Mouse (Mus musculus): Measurements from ENCODE around the gene Grid1. TPM values are rescaled to one million over a fixed set of nuclear protein-coding genes. Genes with fewer than 3 reads are reported as not detected.
A peak's percentile ranks its signal among the peaks of the same experiment; 100 is the strongest.

Grid1 gene
- polyA plus RNA-seq (2016; fragmentation: Nextera tagmentation; extraction: Ambion mirVana), result 0.10 and 0.42 TPM in 2 replicates

- peak within 1 kb of the TSS; percentile 82 for H3K27ac ChIP-seq
- H3K9me3 ChIP-seq, result no peaks in the 10 kb centered on the region
- WGBS, result under 1% methylated on average over 96 of the region's 96 CpGs
- peaks cover 94% of the 10 kb centered on the region for H3K27me3 ChIP-seq (ENCODE audit: insufficient read depth, poor library complexity, severe bottlenecking)
- peaks cover 37% of the 10 kb centered on the region for H3K4me1 ChIP-seq (replicated peaks)
- peak within 1 kb of the TSS; percentile 70 for H3K4me3 ChIP-seq
- peak; percentile 55 for DNase-seq (ENCODE audit: low spot score)
- H3K36me3 ChIP-seq, result no peaks in the 10 kb centered on the region
These were observed at the start of gene Grid1 for GRCm38 (mm10) chr14:34819919-34820652. Grid1 (plus strand) TSS chr14:34820108.

GRCm38 (mm10) chr14:34770467-34770866 lies 49.4 kb upstream of the Grid1 start:
- WGBS, result 82% methylated on average over 6 of the region's 6 CpGs
- no peaks in the 10 kb centered on the region for H3K36me3 ChIP-seq
- H3K27ac ChIP-seq, result no peak overlapping the region

GRCm38 (mm10) chr14:34771601-34772000 lies 48.3 kb upstream of the Grid1 start:
- Histone ChIP-seq H3K36me3 (no peaks in the 10 kb centered on the region), H3K4me3 (no peak overlapping the region), H3K27me3 (ENCODE audit: insufficient read depth, poor library complexity, severe bottlenecking) (peaks cover 17% of the 10 kb centered on the region), H3K9me3 (no peaks in the 10 kb centered on the region), H3K4me1 (replicated peaks) (peaks cover 20% of the 10 kb centered on the region), H3K27ac (no peak overlapping the region)
- WGBS, result 21% methylated on average over 9 of the region's 9 CpGs
- DNase-seq (ENCODE audit: low spot score), result no peak

More at GRCm38 (mm10) chr14:34770467-34770866, 49.4 kb upstream of the Grid1 start:
- Histone ChIP-seq H3K4me3 (no peak overlapping the region), H3K9me3 (no peaks in the 10 kb centered on the region), H3K27me3 (ENCODE audit: insufficient read depth, poor library complexity, severe bottlenecking) (peaks cover 17% of the 10 kb centered on the region), H3K4me1 (replicated peaks) (peaks cover 20% of the 10 kb centered on the region)
- DNase-seq (ENCODE audit: low spot score), result no peak

GRCm38 (mm10) chr14:34772132-34772531 lies 47.8 kb upstream of the Grid1 start:
- H3K36me3 ChIP-seq, result no peaks in the 10 kb centered on the region
- peaks cover 21% of the 10 kb centered on the region for H3K27me3 ChIP-seq (ENCODE audit: insufficient read depth, poor library complexity, severe bottlenecking)
- H3K4me3 ChIP-seq, result no peak overlapping the region
- no peak overlapping the region for H3K27ac ChIP-seq
- no peak for DNase-seq (ENCODE audit: low spot score)
- H3K9me3 ChIP-seq, result no peaks in the 10 kb centered on the region
- peaks cover 20% of the 10 kb centered on the region for H3K4me1 ChIP-seq (replicated peaks)
- 60% methylated on average over 7 of the region's 7 CpGs for WGBS

GRCm38 (mm10) chr14:34773681-34774080 lies 46.2 kb upstream of the Grid1 start:
- Histone ChIP-seq H3K4me1 (replicated peaks) (peaks cover 14% of the 10 kb centered on the region), H3K4me3 (no peak overlapping the region), H3K27ac (no peak overlapping the region), H3K36me3 (no peaks in the 10 kb centered on the region), H3K9me3 (no peaks in the 10 kb centered on the region), H3K27me3 (ENCODE audit: insufficient read depth, poor library complexity, severe bottlenecking) (peaks cover 27% of the 10 kb centered on the region)
- no peak for DNase-seq (ENCODE audit: low spot score)
- 88% methylated on average over 3 of the region's 3 CpGs for WGBS

- Histone ChIP-seq H3K27ac (no peak overlapping the region), H3K9me3 (no peaks in the 10 kb centered on the region), H3K4me3 (no peak overlapping the region), H3K27me3 (ENCODE audit: insufficient read depth, poor library complexity, severe bottlenecking) (peaks cover 25% of the 10 kb centered on the region), H3K36me3 (no peaks in the 10 kb centered on the region), H3K4me1 (replicated peaks) (peaks cover 9% of the 10 kb centered on the region)
- 90% methylated on average over 6 of the region's 6 CpGs for WGBS
- no peak for DNase-seq (ENCODE audit: low spot score)
These were observed 45.7 kb upstream of the Grid1 start for GRCm38 (mm10) chr14:34774231-34774630.

- peaks cover 11% of the 10 kb centered on the region for H3K27me3 ChIP-seq (ENCODE audit: insufficient read depth, poor library complexity, severe bottlenecking)
- H3K27ac ChIP-seq, result no peak overlapping the region
- no peaks in the 10 kb centered on the region for H3K4me1 ChIP-seq (replicated peaks)
- no peaks in the 10 kb centered on the region for H3K9me3 ChIP-seq
- no peak overlapping the region for H3K4me3 ChIP-seq
- DNase-seq (ENCODE audit: low spot score), result no peak
- 85% methylated on average over 12 of the region's 12 CpGs for WGBS
- H3K36me3 ChIP-seq, result no peaks in the 10 kb centered on the region
These were observed 43.1 kb upstream of the Grid1 start for GRCm38 (mm10) chr14:34776719-34777385.

GRCm38 (mm10) chr14:34777810-34778209 lies 42.1 kb upstream of the Grid1 start:
- Histone ChIP-seq H3K27me3 (ENCODE audit: insufficient read depth, poor library complexity, severe bottlenecking) (peaks cover 11% of the 10 kb centered on the region), H3K36me3 (no peaks in the 10 kb centered on the region), H3K9me3 (no peaks in the 10 kb centered on the region), H3K4me3 (no peak overlapping the region), H3K4me1 (replicated peaks) (no peaks in the 10 kb centered on the region), H3K27ac (no peak overlapping the region)
- peak; percentile 63 for DNase-seq (ENCODE audit: low spot score)
- WGBS, result 20% methylated on average over 10 of the region's 10 CpGs

GRCm38 (mm10) chr14:34778760-34779159 lies 41.1 kb upstream of the Grid1 start:
- no peak for DNase-seq (ENCODE audit: low spot score)
- H3K36me3 ChIP-seq, result no peaks in the 10 kb centered on the region
- WGBS, result 86% methylated on average over 7 of the region's 7 CpGs
- no peak overlapping the region for H3K4me3 ChIP-seq
- no peak overlapping the region for H3K27ac ChIP-seq
- H3K4me1 ChIP-seq (replicated peaks), result no peaks in the 10 kb centered on the region
- no peaks in the 10 kb centered on the region for H3K9me3 ChIP-seq
- H3K27me3 ChIP-seq (ENCODE audit: insufficient read depth, poor library complexity, severe bottlenecking), result peaks cover 11% of the 10 kb centered on the region

- Histone ChIP-seq H3K36me3 (no peaks in the 10 kb centered on the region), H3K27me3 (ENCODE audit: insufficient read depth, poor library complexity, severe bottlenecking) (no peaks in the 10 kb centered on the region), H3K9me3 (0 out of 2 replicates have a peak, but pooled peaks cover 8% of the 10 kb centered on the region), H3K4me3 (no peak overlapping the region), H3K27ac (no peak overlapping the region), H3K4me1 (replicated peaks) (no peaks in the 10 kb centered on the region)
- 85% methylated on average over 1 of the region's 1 CpGs for WGBS
- no peak for DNase-seq (ENCODE audit: low spot score)
These were observed 26.4 kb upstream of the Grid1 start for GRCm38 (mm10) chr14:34793406-34794037.

GRCm38 (mm10) chr14:34810763-34811489 lies 9.0 kb upstream of the Grid1 start:
- peaks cover 14% of the 10 kb centered on the region for H3K27me3 ChIP-seq (ENCODE audit: insufficient read depth, poor library complexity, severe bottlenecking)
- no peak overlapping the region for H3K27ac ChIP-seq
- peak; percentile 86 for DNase-seq (ENCODE audit: low spot score)
- H3K36me3 ChIP-seq, result no peaks in the 10 kb centered on the region
- H3K4me3 ChIP-seq, result peak overlapping the region; percentile 29; the same call in 1 of the 2 replicates
- no peaks in the 10 kb centered on the region for H3K9me3 ChIP-seq
- WGBS, result 19% methylated on average over 16 of the region's 16 CpGs
- no peaks in the 10 kb centered on the region; the same call in 1 of the 2 replicates for H3K4me1 ChIP-seq (replicated peaks)

- Histone ChIP-seq H3K4me3 (no peak overlapping the region), H3K36me3 (no peaks in the 10 kb centered on the region), H3K27ac (no peak overlapping the region), H3K9me3 (no peaks in the 10 kb centered on the region), H3K4me1 (replicated peaks) (no peaks in the 10 kb centered on the region; the same call in 1 of the 2 replicates), H3K27me3 (ENCODE audit: insufficient read depth, poor library complexity, severe bottlenecking) (peaks cover 19% of the 10 kb centered on the region)
- no peak for DNase-seq (ENCODE audit: low spot score)
- 76% methylated on average over 10 of the region's 10 CpGs for WGBS
These were observed 8.5 kb upstream of the Grid1 start for GRCm38 (mm10) chr14:34811490-34811808.
